Mouse (Mus musculus): ENCODE data around the gene C2cd4b.

DNA sequence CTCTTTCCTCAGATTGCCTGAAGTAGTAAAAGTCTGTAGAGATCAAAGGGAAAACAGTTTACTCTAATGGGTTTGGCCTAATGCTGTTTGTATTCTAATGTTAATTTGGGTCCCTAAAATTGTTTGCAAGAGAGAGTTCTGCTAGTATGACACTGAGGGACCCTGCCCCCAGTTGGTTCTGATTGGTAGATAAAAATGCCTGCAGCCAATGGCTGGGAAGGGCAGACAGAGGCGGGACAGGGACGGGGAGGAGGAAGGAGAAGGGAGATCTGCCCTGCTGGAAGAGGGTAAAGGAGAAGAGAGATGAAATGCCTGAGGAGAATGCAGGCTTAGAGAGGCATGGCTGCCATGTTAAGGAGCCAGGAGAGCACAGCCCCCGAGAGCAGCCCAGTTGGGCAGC lies 7.7 kb downstream of the C2cd4b start:
- TF ChIP-seq CTCF (IDR thresholded peaks at IDR 0.05; ENCODE audit: control insufficient read depth, insufficient read depth, insufficient replicate concordance, low read depth, low read length) (no peak), POLR2A (IDR thresholded peaks at IDR 0.05; ENCODE audit: control insufficient read depth, low read depth, low read length) (no peak)

Data from testis, adult 2 months (tissue).